Mouse (Mus musculus): ENCODE results near the gene Setd1b. TPM values are rescaled to one million over a fixed set of nuclear protein-coding genes. Genes with fewer than 3 reads are reported as not detected.
"Not testable (repeated sequence)": the region's sequence is repeated elsewhere in the genome, so short reads cannot be mapped to it uniquely, and the experiment has no call there.

Setd1b gene
- polyA plus RNA-seq, 1 experiment from 2014 or later = 13.6 TPM

DNA sequence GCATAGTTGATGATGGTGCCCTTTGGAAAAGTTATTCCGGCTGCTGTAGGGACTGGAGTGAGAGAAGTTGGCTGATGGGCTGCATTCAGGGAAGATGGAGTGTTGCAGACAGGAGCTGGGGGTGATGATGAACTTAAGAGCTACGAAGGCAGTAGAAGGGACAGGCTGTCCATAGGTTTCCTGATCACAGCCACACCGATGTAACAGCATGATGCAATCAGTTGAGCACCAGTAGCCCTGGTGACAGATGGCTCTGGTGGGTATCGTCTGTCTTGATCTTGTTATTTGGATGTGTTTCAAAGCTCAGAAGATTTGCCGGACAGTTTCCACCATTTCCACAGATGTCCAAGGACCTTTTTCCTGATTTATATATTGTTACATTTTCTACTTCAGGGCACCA is 60.0 kb downstream of the Setd1b start:
- Histone ChIP-seq H3K4me1 (no peaks in the 10 kb centered on the region), H3K36me3 (replicated peaks) (no peaks in the 10 kb centered on the region), H3K4me2 (no peak overlapping the region), H3K27ac (no peak overlapping the region), H3K9ac (no peak overlapping the region), H3K4me3 (replicated peaks) (no peak overlapping the region), H3K9me3 (no peaks in the 10 kb centered on the region), H3K27me3 (no peaks in the 10 kb centered on the region)
- 86% methylated on average over 5 of the region's 5 CpGs for whole genome bisulfite sequencing
- ATAC-seq (ENCODE audit: low FRiP score) = no peak

- H3K9ac ChIP-seq; H3K4me1 ChIP-seq; H3K27ac ChIP-seq; H3K27me3 ChIP-seq; H3K4me3 ChIP-seq (replicated peaks); H3K9me3 ChIP-seq; H3K36me3 ChIP-seq (replicated peaks); H3K4me2 ChIP-seq; ATAC-seq (ENCODE audit: low FRiP score): not testable (repeated sequence)
- 40% methylated on average over 4 of the region's 4 CpGs for WGBS
Observed at GRCm38 (mm10) chr5:123202771-123203170, 60.8 kb downstream of the Setd1b start.

- H3K4me2 ChIP-seq; H3K27ac ChIP-seq; H3K27me3 ChIP-seq; H3K9ac ChIP-seq; H3K9me3 ChIP-seq; ATAC-seq (ENCODE audit: low FRiP score); H3K36me3 ChIP-seq (replicated peaks); H3K4me3 ChIP-seq (replicated peaks); H3K4me1 ChIP-seq: not testable (repeated sequence)
- WGBS = 85% methylated on average over 7 of the region's 7 CpGs
Observed at GRCm38 (mm10) chr5:123203591-123203990, 61.6 kb downstream of the Setd1b start.

Other genes starting within 250 kb of the Setd1b start
- 108 and 118 TPM in 2 replicates for gene Kdm2b, start 152.4 kb upstream of the Setd1b start, polyA plus RNA-seq (2016; fragmentation: Nextera tagmentation; extraction: Ambion mirVana)
- 10.4 and 11.4 TPM in 2 replicates for gene Orai1, start 127.1 kb upstream of the Setd1b start, polyA plus RNA-seq (2016; fragmentation: Nextera tagmentation; extraction: Ambion mirVana)
- gene Morn3, start 95.2 kb upstream of the Setd1b start, polyA plus RNA-seq (2016; fragmentation: Nextera tagmentation; extraction: Ambion mirVana) = 0.50 TPM in 1 of 2 replicates, not detected in the other
- 9.0 and 9.7 TPM in 2 replicates for gene Tmem120b, start 73.8 kb upstream of the Setd1b start, polyA plus RNA-seq (2016; fragmentation: Nextera tagmentation; extraction: Ambion mirVana)
- 1.9 and 2.8 TPM in 2 replicates for gene Rhof, start 9.5 kb upstream of the Setd1b start, polyA plus RNA-seq (2016; fragmentation: Nextera tagmentation; extraction: Ambion mirVana)
- 66.5 and 71.6 TPM in 2 replicates for gene Psmd9, start 27.2 kb downstream of the Setd1b start, polyA plus RNA-seq (2016; fragmentation: Nextera tagmentation; extraction: Ambion mirVana)
- not detected in 2 replicates for gene Hpd, start 40.5 kb downstream of the Setd1b start, polyA plus RNA-seq (2016; fragmentation: Nextera tagmentation; extraction: Ambion mirVana)
- 1.3 and 2.3 TPM in 2 replicates for gene Wdr66, start 109.9 kb downstream of the Setd1b start, polyA plus RNA-seq (2016; fragmentation: Nextera tagmentation; extraction: Ambion mirVana)
- 64.4 and 66.5 TPM in 2 replicates for gene Bcl7a, start 201.6 kb downstream of the Setd1b start, polyA plus RNA-seq (2016; fragmentation: Nextera tagmentation; extraction: Ambion mirVana)

Data from forebrain, embryonic 12.5 days (tissue).